Mouse (Mus musculus) CH12.LX (cell line): ENCODE data around the gene Srebf2. TPM values are rescaled to one million over a fixed set of nuclear protein-coding genes. Genes with fewer than 3 reads are reported as not detected.
A peak's percentile ranks its signal among the peaks of the same experiment; 100 is the strongest.

Source experiments
- DNase-seq: peaks from one replicate; pipeline ENCODE4 v3.0.0-alpha.2; 2013; ENCODE audit errors: extremely low read depth
- H3K27ac ChIP-seq: 2 replicates; pipeline ENCODE4 v1.5.1; 2012; ENCODE audit warnings: low read depth, mild to moderate bottlenecking, control low read depth, moderate library complexity; ENCODE audit not compliant: insufficient read depth
- H3K27me3 ChIP-seq: replicated peaks from 2 replicates; pipeline ENCODE3; 2012; ENCODE audit warnings: inconsistent platforms
- H3K36me3 ChIP-seq, 2 experiments: replicated peaks in 1 of 2; 2 replicates each; pipeline versions ENCODE3 to v1.6.1; 2012; ENCODE audit warnings: inconsistent platforms in 1 of 2, low read length in 1 of 2, mild to moderate bottlenecking in 1 of 2, mixed read lengths in 1 of 2, moderate library complexity in 1 of 2; ENCODE audit not compliant: control insufficient read depth in 1 of 2, insufficient read depth in 1 of 2
- H3K4me1 ChIP-seq, 2 experiments: 2 replicates each; pipeline ENCODE4 v1.6.1; 2012; ENCODE audit warnings: inconsistent platforms in 1 of 2, moderate library complexity in 1 of 2; ENCODE audit not compliant: insufficient read depth in 2 of 2, control insufficient read depth in 1 of 2
- H3K4me2 ChIP-seq: 2 replicates; pipeline ENCODE4 v1.6.1; 2012; ENCODE audit warnings: low read depth, mild to moderate bottlenecking, control low read depth; ENCODE audit not compliant: poor library complexity, insufficient read depth, severe bottlenecking
- H3K4me3 ChIP-seq, 3 experiments: fragments of 150-350 bp in 1 of 3; sonication (generic) in 1 of 3; replicated peaks in 1 of 3; 2 replicates each; pipeline versions ENCODE3 to v1.5.1; 2011 to 2012; ENCODE audit warnings: low read depth in 2 of 3, low read length in 2 of 3, mild to moderate bottlenecking in 2 of 3, moderate library complexity in 2 of 3, control low read depth in 1 of 3, improper control_type of control experiment in 1 of 3, inconsistent platforms in 1 of 3, mixed read lengths in 1 of 3; ENCODE audit not compliant: poor library complexity in 1 of 3
- H3K79me2 ChIP-seq: replicated peaks from 2 replicates; pipeline ENCODE4 v1.6.1; 2012; ENCODE audit warnings: mild to moderate bottlenecking, moderate library complexity; ENCODE audit not compliant: control insufficient read depth, poor library complexity, insufficient read depth, severe bottlenecking; ENCODE audit errors: extremely low read depth
- H3K9ac ChIP-seq: 2 replicates; pipeline ENCODE4 v1.6.1; 2012; ENCODE audit warnings: low read depth, mild to moderate bottlenecking, control low read depth, moderate library complexity; ENCODE audit not compliant: insufficient read depth
- H3K9me3 ChIP-seq: replicated peaks from 2 replicates; pipeline ENCODE3; 2012; ENCODE audit warnings: low read length, inconsistent platforms, mixed read lengths
- BHLHE40 ChIP-seq: IDR thresholded peaks from 2 replicates; pipeline ENCODE4 v1.6.1; 2011; ENCODE audit warnings: mild to moderate bottlenecking, low read depth, low read length, improper control_type of control experiment
- CHD1 ChIP-seq: IDR thresholded peaks from 2 replicates; pipeline ENCODE4 v1.6.1; 2012; ENCODE audit warnings: low read depth, low read length, improper control_type of control experiment, inconsistent platforms
- CHD2 ChIP-seq: IDR thresholded peaks from 2 replicates; pipeline ENCODE4 v1.6.1; 2011; ENCODE audit warnings: low read length, improper control_type of control experiment
- CTCF ChIP-seq, 2 experiments: IDR thresholded peaks in 1 of 2; conservative IDR thresholded peaks in 1 of 2; 2 replicates each; pipeline ENCODE4 v1.5.1; 2011 to 2012; ENCODE audit warnings: low read depth in 2 of 2, low read length in 2 of 2, improper control_type of control experiment in 1 of 2, inconsistent platforms in 1 of 2, mild to moderate bottlenecking in 1 of 2, moderate library complexity in 1 of 2
- E2F4 ChIP-seq: IDR thresholded peaks from 2 replicates; pipeline ENCODE4 v1.6.1; 2011; ENCODE audit warnings: low read depth, low read length, improper control_type of control experiment; ENCODE audit not compliant: insufficient replicate concordance
- ELF1 ChIP-seq: IDR thresholded peaks from 2 replicates; pipeline ENCODE4 v1.6.1; 2014; ENCODE audit warnings: low read depth, mild to moderate bottlenecking, inconsistent platforms, low read length, improper control_type of control experiment
- EP300 ChIP-seq: IDR thresholded peaks from 2 replicates; pipeline ENCODE4 v1.6.1; 2011; ENCODE audit warnings: low read length, improper control_type of control experiment
- ETS1 ChIP-seq: conservative IDR thresholded peaks from 2 replicates; pipeline ENCODE4 v1.6.1; 2012; ENCODE audit warnings: low read depth, mild to moderate bottlenecking, inconsistent platforms, low read length, improper control_type of control experiment, moderate library complexity
- GABPA ChIP-seq: IDR thresholded peaks from 2 replicates; pipeline ENCODE4 v1.6.1; 2012; ENCODE audit warnings: low read depth, low read length, improper control_type of control experiment, inconsistent platforms; ENCODE audit not compliant: insufficient replicate concordance
- HCFC1 ChIP-seq: IDR thresholded peaks from 2 replicates; pipeline ENCODE4 v1.6.1; 2012; ENCODE audit warnings: low read depth, mild to moderate bottlenecking, inconsistent platforms, low read length, improper control_type of control experiment
- IRF4 ChIP-seq: IDR thresholded peaks from 2 replicates; pipeline ENCODE4 v1.6.1; 2014; ENCODE audit warnings: low read depth, mild to moderate bottlenecking, inconsistent platforms, low read length, improper control_type of control experiment
- JUN ChIP-seq: IDR thresholded peaks from 2 replicates; pipeline ENCODE4 v1.6.1; 2011; ENCODE audit warnings: low read depth, mild to moderate bottlenecking, low read length, improper control_type of control experiment, moderate library complexity; ENCODE audit not compliant: insufficient read depth
- JUND ChIP-seq: conservative IDR thresholded peaks from 2 replicates; pipeline ENCODE4 v1.6.1; 2011; ENCODE audit warnings: low read depth, low read length, improper control_type of control experiment
- KAT2A ChIP-seq: IDR thresholded peaks from 2 replicates; pipeline ENCODE4 v1.6.1; 2012; ENCODE audit warnings: low read length, improper control_type of control experiment, inconsistent platforms; ENCODE audit not compliant: insufficient replicate concordance
- MAFK ChIP-seq: IDR thresholded peaks from 2 replicates; pipeline ENCODE4 v1.6.1; 2011; ENCODE audit warnings: low read length, improper control_type of control experiment; ENCODE audit not compliant: insufficient replicate concordance
- MAX ChIP-seq: IDR thresholded peaks from 2 replicates; pipeline ENCODE4 v1.6.1; 2011; ENCODE audit warnings: low read length, improper control_type of control experiment
- MAZ ChIP-seq: IDR thresholded peaks from 2 replicates; pipeline ENCODE4 v1.6.1; 2012; ENCODE audit warnings: low read depth, mild to moderate bottlenecking, inconsistent platforms, low read length, improper control_type of control experiment, moderate library complexity
- MEF2A ChIP-seq: IDR thresholded peaks from 2 replicates; pipeline ENCODE4 v1.6.1; 2014; ENCODE audit warnings: low read depth, mild to moderate bottlenecking, inconsistent platforms, low read length, improper control_type of control experiment, borderline replicate concordance
- MXI1 ChIP-seq: IDR thresholded peaks from 2 replicates; pipeline ENCODE4 v1.6.1; 2011; ENCODE audit warnings: mild to moderate bottlenecking, low read depth, low read length, improper control_type of control experiment
- MYC ChIP-seq: IDR thresholded peaks from 2 replicates; pipeline ENCODE4 v1.6.1; 2011; ENCODE audit warnings: low read depth, mild to moderate bottlenecking, improper control_type of control experiment, low read length
- NELFE ChIP-seq: IDR thresholded peaks from 2 replicates; pipeline ENCODE4 v1.6.1; 2011; ENCODE audit warnings: low read depth, low read length, improper control_type of control experiment
- NRF1 ChIP-seq: IDR thresholded peaks from 2 replicates; pipeline ENCODE4 v1.6.1; 2014; ENCODE audit warnings: low read depth, mild to moderate bottlenecking, inconsistent platforms, low read length, improper control_type of control experiment, moderate library complexity
- PAX5 ChIP-seq: IDR thresholded peaks from 2 replicates; pipeline ENCODE4 v1.6.1; 2012; ENCODE audit warnings: low read length, inconsistent platforms, mixed read lengths
- POLR2A ChIP-seq: IDR thresholded peaks from 2 replicates; pipeline ENCODE4 v1.6.1; 2011; ENCODE audit warnings: low read depth, mild to moderate bottlenecking, improper control_type of control experiment, low read length
- POLR2AphosphoS2 ChIP-seq: IDR thresholded peaks from 2 replicates; pipeline ENCODE4 v1.6.1; 2011; ENCODE audit warnings: low read depth, low read length, improper control_type of control experiment
- RAD21 ChIP-seq: IDR thresholded peaks from 2 replicates; pipeline ENCODE4 v1.6.1; 2011; ENCODE audit warnings: low read depth, mild to moderate bottlenecking, low read length, improper control_type of control experiment, moderate library complexity
- RCOR1 ChIP-seq: conservative IDR thresholded peaks from 2 replicates; pipeline ENCODE4 v1.6.1; 2012; ENCODE audit warnings: low read depth, mild to moderate bottlenecking, inconsistent platforms, low read length, improper control_type of control experiment
- SIN3A ChIP-seq: IDR thresholded peaks from 2 replicates; pipeline ENCODE4 v1.6.1; 2012; ENCODE audit warnings: low read length, improper control_type of control experiment, inconsistent platforms
- SMC3 ChIP-seq: IDR thresholded peaks from 2 replicates; pipeline ENCODE4 v1.6.1; 2011; ENCODE audit warnings: low read depth, low read length, improper control_type of control experiment
- TBP ChIP-seq: conservative IDR thresholded peaks from 2 replicates; pipeline ENCODE4 v1.6.1; 2011; ENCODE audit warnings: low read depth, low read length, improper control_type of control experiment
- TCF12 ChIP-seq: IDR thresholded peaks from 2 replicates; pipeline ENCODE4 v1.6.1; 2014; ENCODE audit warnings: low read depth, mild to moderate bottlenecking, inconsistent platforms, low read length, improper control_type of control experiment
- UBTF ChIP-seq: IDR thresholded peaks from 2 replicates; pipeline ENCODE4 v1.6.1; 2012; ENCODE audit warnings: low read depth, mild to moderate bottlenecking, inconsistent platforms, low read length, improper control_type of control experiment, moderate library complexity
- USF2 ChIP-seq: conservative IDR thresholded peaks from 2 replicates; pipeline ENCODE4 v1.6.1; 2011; ENCODE audit warnings: low read depth, low read length, improper control_type of control experiment
- ZC3H11A ChIP-seq: IDR thresholded peaks from 2 replicates; pipeline ENCODE4 v1.6.1; 2012; ENCODE audit warnings: low read depth, mild to moderate bottlenecking, inconsistent platforms, low read length, improper control_type of control experiment
- ZKSCAN1 ChIP-seq: IDR thresholded peaks from 2 replicates; pipeline ENCODE4 v1.6.1; 2012; ENCODE audit warnings: low read depth, inconsistent platforms, low read length, improper control_type of control experiment, borderline replicate concordance
- ZMIZ1 ChIP-seq: IDR thresholded peaks from 2 replicates; pipeline ENCODE4 v1.6.1; 2012; ENCODE audit warnings: low read depth, mild to moderate bottlenecking, inconsistent platforms, low read length, improper control_type of control experiment
- ZNF384 ChIP-seq: IDR thresholded peaks from 2 replicates; pipeline ENCODE4 v1.6.1; 2012; ENCODE audit warnings: low read depth, low read length, improper control_type of control experiment, inconsistent platforms
- dilution Hi-C: fragments of 300-500 bp; cut with MboI; formaldehyde crosslinking; loops from 2 replicates; pipeline ENCODE4 v1.14.3; 2020; ENCODE audit warnings: low sequenced_read_pairs; ENCODE audit not compliant: extremely low pct_unique_long_range_greater_than_20kb, extremely low pct_ligation_motif_present
- in situ Hi-C: fragments of 300-500 bp; cut with MboI; formaldehyde crosslinking; loops from 3 replicates; pipeline ENCODE4 v1.14.3; 2019; ENCODE audit warnings: low sequenced_read_pairs, low pct_ligation_motif_present, low pct_unique_long_range_greater_than_20kb, mixed read lengths
- polyA plus RNA-seq: library from polyadenylated mRNA; unstranded; fragments of >175 nt; gene quantifications from 2 replicates; pipeline ENCODE4 v1.2.1, GENCODE M21; 2012; ENCODE audit warnings: low read depth; ENCODE audit not compliant: insufficient read length
- total RNA-seq, 2 experiments: library from RNA; depleted of rRNA; stranded (reverse); fragments of 300-350 nt in 1 of 2; fragments of >200 nt in 1 of 2; gene quantifications; 2 replicates each; pipeline ENCODE4 v1.2.3; 2012 to 2014

Srebf2 gene
- total and polyA plus RNA-seq, 3 experiments: 94.3 to 253 (median 159) TPM

- in situ Hi-C loops: no loop called here
These were observed 14.0 kb downstream of the Srebf2 start for GRCm38 (mm10) chr15:82160731-82161640.

GRCm38 (mm10) chr15:82161965-82162600 is 15.1 kb downstream of the Srebf2 start:
- peaks cover 22 to 81% of the 10 kb centered on the region in 2 experiments for H3K4me1 ChIP-seq
- H3K36me3 ChIP-seq: peaks cover 2 to 23% of the 10 kb centered on the region in 2 experiments
- no peaks in the 10 kb centered on the region for H3K9me3 ChIP-seq
- H3K79me2 ChIP-seq: peaks cover 79% of the 10 kb centered on the region
- no peaks in the 10 kb centered on the region for H3K27me3 ChIP-seq
- in situ Hi-C loops (no loop called here), dilution Hi-C loops (no loop called here)
- peak overlapping the region; percentile 35 to 58 (median 45) for H3K4me3 ChIP-seq
- H3K27ac ChIP-seq: peak overlapping the region; percentile 95
- no peak for DNase-seq
- peak overlapping the region; percentile 65 for H3K9ac ChIP-seq
- H3K4me2 ChIP-seq: peak overlapping the region; percentile 97
- TF ChIP-seq JUND: no peak
- TF ChIP-seq MEF2A: no peak
- TF ChIP-seq POLR2A: peak; percentile 16; the same call in 1 of the 2 replicates
- TF ChIP-seq HCFC1: no peak
- TF ChIP-seq BHLHE40: no peak
- no peak for TF ChIP-seq ZKSCAN1
- no peak for TF ChIP-seq ZC3H11A
- peak; percentile 28 for TF ChIP-seq MXI1
- no peak for TF ChIP-seq ELF1
- TF ChIP-seq ETS1: no peak
- TF ChIP-seq NRF1: no peak
- TF ChIP-seq NELFE: no peak
- TF ChIP-seq MAZ: no peak
- TF ChIP-seq EP300: no peak; the same call in 1 of the 2 replicates

More at GRCm38 (mm10) chr15:82160731-82161640, 14.0 kb downstream of the Srebf2 start:
- peak; percentile 49; the same call in 1 of the 2 replicates for TF ChIP-seq MYC
- TF ChIP-seq CHD1: no peak
- no peak for TF ChIP-seq PAX5
- no peak for TF ChIP-seq UBTF
- TF ChIP-seq KAT2A: 0 out of 2 replicates have a peak, but pooled peaks have one; percentile 10
- TF ChIP-seq IRF4: peak; percentile 76
- no peak for TF ChIP-seq NRF1
- TF ChIP-seq USF2: no peak
- TF ChIP-seq HCFC1: peak; percentile 38; the same call in 1 of the 2 replicates
- TF ChIP-seq GABPA: no peak
- peak; percentile 91 for TF ChIP-seq ETS1
- peak; percentile 90 for TF ChIP-seq ZNF384
- TF ChIP-seq E2F4: no peak
- 0 out of 2 replicates have a peak, but pooled peaks have one; percentile 15 for TF ChIP-seq MAFK
- TF ChIP-seq JUN: peak; percentile 63
- no peak for TF ChIP-seq ZKSCAN1
- no peak for TF ChIP-seq ZMIZ1
- no peak for TF ChIP-seq CTCF (conservative IDR thresholded peaks at IDR 0.05 in 1 of 2, IDR thresholded peaks at IDR 0.05 in 1 of 2; ENCODE audit: low read depth in 2 of 2, low read length in 2 of 2)
- peak; percentile 52 for TF ChIP-seq MXI1
- no peak for TF ChIP-seq RAD21
- peak; percentile 59 for TF ChIP-seq JUND
- TF ChIP-seq MEF2A: peak; percentile 60
- TF ChIP-seq EP300: peak; percentile 65
- peak; percentile 47; the same call in 1 of the 2 replicates for TF ChIP-seq MAX
- peak; percentile 74 for TF ChIP-seq TCF12
- 0 out of 2 replicates have a peak, but pooled peaks have one; percentile 8 for TF ChIP-seq ELF1
- TF ChIP-seq ZC3H11A: no peak
- TF ChIP-seq TBP: no peak
- TF ChIP-seq SMC3: no peak
- peak; percentile 81 for TF ChIP-seq SIN3A
- no peak for TF ChIP-seq POLR2AphosphoS2
- no peak; the same call in 1 of the 2 replicates for TF ChIP-seq POLR2A
- no peak; the same call in 1 of the 2 replicates for TF ChIP-seq RCOR1
- peak; percentile 59 for TF ChIP-seq BHLHE40
- TF ChIP-seq NELFE: no peak
- TF ChIP-seq MAZ: peak; percentile 89
- TF ChIP-seq CHD2: peak; percentile 71
- dilution Hi-C loops: no loop called here
- peak; percentile 71 for DNase-seq
- Histone ChIP-seq H3K9me3 (no peaks in the 10 kb centered on the region), H3K27me3 (no peaks in the 10 kb centered on the region), H3K9ac (peak overlapping the region; percentile 65), H3K4me1 (peaks cover 26 to 87% of the 10 kb centered on the region in 2 experiments), H3K27ac (peak overlapping the region; percentile 95), H3K36me3 (peaks cover 2 to 30% of the 10 kb centered on the region in 2 experiments), H3K4me3 (peak overlapping the region; percentile 10 to 58 (median 45)), H3K4me2 (peak overlapping the region; percentile 97), H3K79me2 (peaks cover 86% of the 10 kb centered on the region)
